Mouse (Mus musculus) cortical plate, adult 2 months (tissue): ENCODE results near the gene Tnrc6c.

Experiments
- CTCF ChIP-seq: fragments of 200-500 bp; IDR thresholded peaks from 2 replicates; pipeline ENCODE4 v1.5.1; 2011; ENCODE audit warnings: mild to moderate bottlenecking, control low read depth, low read length; ENCODE audit not compliant: insufficient read depth; ENCODE audit errors: extremely low read depth
- POLR2A ChIP-seq: fragments of 200-500 bp; IDR thresholded peaks from 2 replicates; pipeline ENCODE4 v1.6.1; 2011; ENCODE audit warnings: mild to moderate bottlenecking, low read length, control low read depth; ENCODE audit not compliant: insufficient read depth; ENCODE audit errors: extremely low read depth

GRCm38 (mm10) chr11:117803166-117803688, 149.1 kb downstream of the Tnrc6c start:
- TF ChIP-seq CTCF (no peak), POLR2A (no peak)
